9 mouse cellular contexts compared by ENCODE assay signal in genomic region chr4:35096226-35097175, GRCm38 (mm10). TPM values are rescaled to one million over a fixed set of nuclear protein-coding genes. Genes with fewer than 3 reads are reported as not detected.
A peak's percentile ranks its signal among the peaks of the same experiment; 100 is the strongest.
DNase-seq lines count a peak whose midpoint lies in the region; ATAC-seq and TF ChIP-seq lines count a peak whose summit lies in the region.
"Had no signal": no experiment of that assay in that cellular context is flagged by ENCODE, and none has a peak within 500 bp of the region (broad histone marks: within the 10 kb centered on the region; RNA-seq: fewer than 3 reads in every experiment).

No protein-coding gene starts in this region.

- H3K4me3 ChIP-seq in bone marrow, adult 2 months (replicated peaks; ENCODE audit: control insufficient read depth, low read depth, low read length) = no peak overlapping the region
- H3K4me3 ChIP-seq in liver, postnatal 0 days (ENCODE audit: low read depth, low read length) = no peak overlapping the region
- no peak overlapping the region for H3K4me3 ChIP-seq in layer of hippocampus, adult 2 months

- TF ChIP-seq EP300 in liver, postnatal 0 days (IDR thresholded peaks at IDR 0.05; ENCODE audit: low read depth) = peak; percentile 95

- no peak for TF ChIP-seq CTCF in bone marrow, adult 2 months (IDR thresholded peaks at IDR 0.05; ENCODE audit: control insufficient read depth, insufficient read depth, low read length)
- no peak for TF ChIP-seq CTCF in liver, postnatal 0 days (IDR thresholded peaks at IDR 0.05; ENCODE audit: low read depth)
- no peak for TF ChIP-seq CTCF in layer of hippocampus, adult 2 months (conservative IDR thresholded peaks at IDR 0.05)

- no peaks in the 10 kb centered on the region for H3K9me3 ChIP-seq in liver, postnatal 0 days (ENCODE audit: low read length)
- H3K9me3 ChIP-seq: G1E had no signal

- no peak for TF ChIP-seq POLR2A in bone marrow, adult 2 months (IDR thresholded peaks at IDR 0.05; ENCODE audit: borderline replicate concordance, control insufficient read depth, low read depth, low read length)

- peaks cover 6% of the 10 kb centered on the region; the same call in 1 of the 2 replicates for H3K4me1 ChIP-seq in bone marrow, adult 2 months (ENCODE audit: control insufficient read depth, insufficient read depth, low read length)
- peaks cover 39% of the 10 kb centered on the region for H3K4me1 ChIP-seq in liver, postnatal 0 days (ENCODE audit: insufficient read depth)

- H3K9ac ChIP-seq in liver, postnatal 0 days (replicated peaks) = no peak overlapping the region

- DNase-seq in frontal cortex, postnatal 36 days (ENCODE audit: low spot score in 2 of 2) = peak; percentile 12 to 14
- DNase-seq in frontal cortex, postnatal 14 days (ENCODE audit: low spot score in 2 of 2) = no peak
- DNase-seq in liver, postnatal 0 days = peak; percentile 79
- DNase-seq in spleen, postnatal 36 days (ENCODE audit: low spot score in 2 of 2) = peak; percentile 76 to 81
- no peak for DNase-seq in layer of hippocampus, adult 2 months (ENCODE audit: low spot score in 2 of 2)
- DNase-seq in urinary bladder, adult 18-20 months (ENCODE audit: low spot score in 2 of 2) = no peak
- DNase-seq in urinary bladder, postnatal 36 days (ENCODE audit: low spot score in 2 of 2) = no peak

- H3K36me3 ChIP-seq in liver, postnatal 0 days (replicated peaks; ENCODE audit: insufficient read depth, low read length) = no peaks in the 10 kb centered on the region
- H3K36me3 ChIP-seq: G1E had no signal

- 49% methylated on average over 28 of the region's 28 CpGs for WGBS in bone marrow, adult 2 months
- WGBS in liver, postnatal 0 days (ENCODE audit: insufficient replicate concordance) = 53% methylated on average over 28 of the region's 28 CpGs

- peak overlapping the region; percentile 62 for H3K27ac ChIP-seq in bone marrow, adult 2 months (ENCODE audit: control insufficient read depth, insufficient read depth, low read depth, low read length, poor library complexity)
- peak overlapping the region; percentile 95 for H3K27ac ChIP-seq in liver, postnatal 0 days (ENCODE audit: low read depth)
- no peak overlapping the region for H3K27ac ChIP-seq in layer of hippocampus, adult 2 months

- H3K27me3 ChIP-seq in liver, postnatal 0 days (ENCODE audit: insufficient read depth, low read length) = no peaks in the 10 kb centered on the region

- ATAC-seq in liver, postnatal 0 days = peak; percentile 94

- H3K4me2 ChIP-seq in liver, postnatal 0 days (ENCODE audit: low read depth, low read length) = 0 out of 2 replicates have a peak overlapping the region, but pooled peaks have one; percentile 5

RNA-seq across cellular contexts. Expression of gene Ifnk, which starts 55.4 kb away (rescaled TPM):
- polyA plus RNA-seq in bone marrow, adult 2 months (2011; ENCODE audit: insufficient read depth, insufficient read length, low replicate concordance, missing spikeins) = not detected in 2 replicates
- 0.27 and 0.50 TPM in 2 replicates for polyA plus RNA-seq in liver, postnatal 0 days (2015; fragmentation: Nextera tagmentation; extraction: Ambion mirVana)
- not detected for total RNA-seq in layer of hippocampus, adult 2 months (2021)
- total RNA-seq: G1E had no signal
- polyA plus RNA-seq: G1E had no signal

Comparison
In these comparisons a context has a peak if more than half of its experiments do, and no peak if none do; other contexts are left out.
1. DNase-seq: peak in frontal cortex, postnatal 36 days (2 of 2), liver, postnatal 0 days (single experiment) and spleen, postnatal 36 days (2 of 2); none in frontal cortex, postnatal 14 days (0 of 2), layer of hippocampus, adult 2 months (0 of 2), urinary bladder, adult 18-20 months (0 of 2) and urinary bladder, postnatal 36 days (0 of 2).